Mouse (Mus musculus) liver (tissue): ENCODE data around the gene Fmo2.

Source experiments
- DNase-seq: peaks from one replicate; pipeline ENCODE4 v3.0.0-alpha.2; 2020; ENCODE audit warnings: mixed read lengths

Fmo2 gene

GRCm38 (mm10) chr1:162840211-162840610 lies 58.3 kb downstream of the Fmo2 start:
- no peak for DNase-seq

- DNase-seq: no peak
Measured at GRCm38 (mm10) chr1:162838976-162839375, 59.5 kb downstream of the Fmo2 start.

GRCm38 (mm10) chr1:162834342-162834741 lies 64.2 kb downstream of the Fmo2 start:
- DNase-seq: no peak

- DNase-seq: no peak
Measured at GRCm38 (mm10) chr1:162832574-162832953, 66.0 kb downstream of the Fmo2 start.

- no peak for DNase-seq
Measured at GRCm38 (mm10) chr1:162831838-162832573, 66.5 kb downstream of the Fmo2 start.
